Mouse (Mus musculus): ENCODE measurements around the gene Ly75.

The Ly75 gene

DNA sequence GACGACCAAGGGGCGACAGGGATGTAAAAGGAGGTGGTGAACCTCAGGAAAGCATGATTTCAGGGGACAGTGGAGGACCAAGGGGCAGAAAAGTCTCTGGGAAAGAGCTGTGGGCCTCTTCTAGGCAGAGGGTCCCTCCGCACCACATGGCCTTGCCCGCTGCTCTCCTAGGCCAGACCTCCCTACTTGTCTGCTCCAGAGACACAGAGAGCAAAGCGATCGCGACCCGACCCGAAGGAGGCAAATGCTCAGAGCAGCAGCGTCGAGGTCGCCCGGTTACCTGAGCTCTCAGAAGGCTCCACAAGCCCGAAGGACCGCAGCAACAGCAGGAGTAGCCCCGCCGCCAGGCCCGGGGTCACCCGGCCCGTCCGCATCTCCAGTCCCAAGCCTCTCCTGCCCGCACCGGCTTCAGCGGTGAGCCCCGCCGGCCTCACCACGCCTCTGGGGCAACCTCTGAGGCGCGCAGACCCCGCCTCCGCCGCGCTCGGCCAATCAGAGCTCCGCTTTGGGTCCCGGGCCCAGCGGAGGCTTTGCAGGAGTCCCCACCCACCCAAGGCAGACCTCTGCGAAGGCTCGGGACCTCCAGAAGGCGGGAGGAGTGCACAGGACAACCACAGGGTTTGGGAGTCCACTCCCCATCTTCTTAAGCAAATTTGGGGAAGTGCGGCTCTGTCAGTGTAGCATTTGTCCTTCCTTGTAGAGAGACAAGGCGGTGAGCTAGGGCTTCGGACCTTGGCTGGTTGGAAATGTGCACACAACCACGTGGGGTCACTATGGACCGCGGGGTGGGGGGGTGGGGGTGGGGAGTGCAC lies at the start of gene Ly75:
Gene Ly75 (minus strand): TSS at position 446 of the 812 bp plus-strand sequence.
- DNase-seq (ENCODE audit: low read depth) = peak; percentile 92

DNA sequence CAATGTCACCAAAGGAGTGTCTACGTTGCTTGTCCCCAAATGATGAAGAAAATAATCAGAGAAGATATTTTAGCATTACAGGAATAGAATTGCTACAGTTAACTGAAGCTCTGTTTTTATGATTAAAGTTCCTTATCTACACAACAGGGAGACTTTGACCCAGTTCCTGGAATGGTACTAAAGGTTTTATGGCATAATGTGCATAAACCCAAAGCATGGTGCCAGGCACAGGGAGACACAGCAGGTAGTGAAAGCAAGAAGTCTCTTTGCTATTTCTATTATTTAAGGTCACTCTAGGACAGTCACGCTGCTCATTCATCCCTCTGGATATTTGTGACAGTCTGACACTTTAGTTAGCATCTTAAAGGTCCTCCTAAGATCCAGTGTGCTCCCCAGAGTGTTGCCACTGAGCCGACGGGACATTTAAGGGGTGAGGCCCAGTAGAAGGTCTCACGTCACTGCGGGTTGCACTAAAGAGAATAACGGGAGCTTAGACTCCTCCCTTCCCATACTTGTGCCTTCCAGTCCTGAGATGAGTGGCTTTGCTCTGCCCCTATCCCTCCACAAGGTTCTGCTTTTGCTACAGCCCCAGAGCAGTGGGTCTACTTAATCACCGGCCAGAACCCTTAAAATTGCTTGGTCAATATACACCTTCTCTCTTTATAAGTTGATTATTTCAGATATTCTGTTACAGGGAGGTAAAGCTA lies 47.4 kb upstream of the Ly75 start:
- no peak for DNase-seq (ENCODE audit: low read depth)

DNA sequence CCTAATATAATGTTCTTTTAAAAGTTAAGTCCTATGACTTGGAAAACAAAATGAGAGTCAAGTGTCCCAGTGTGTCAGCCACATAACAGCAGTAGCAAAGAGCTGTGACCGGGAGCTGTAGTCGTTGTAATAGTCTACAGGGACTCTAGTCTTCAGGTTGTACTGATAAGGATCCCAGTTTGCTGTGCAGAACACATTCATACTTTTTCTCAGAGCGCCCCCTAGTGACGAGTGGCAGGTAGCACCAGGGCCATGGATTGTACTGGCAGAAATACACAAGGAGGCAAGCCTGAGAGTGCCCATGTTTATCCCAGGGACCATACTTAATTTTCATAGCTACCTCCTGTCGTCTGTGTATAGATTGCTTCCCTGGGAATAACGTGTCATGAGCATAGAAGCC lies 35.0 kb upstream of the Ly75 start:
- DNase-seq (ENCODE audit: low read depth) = peak; percentile 87

DNA sequence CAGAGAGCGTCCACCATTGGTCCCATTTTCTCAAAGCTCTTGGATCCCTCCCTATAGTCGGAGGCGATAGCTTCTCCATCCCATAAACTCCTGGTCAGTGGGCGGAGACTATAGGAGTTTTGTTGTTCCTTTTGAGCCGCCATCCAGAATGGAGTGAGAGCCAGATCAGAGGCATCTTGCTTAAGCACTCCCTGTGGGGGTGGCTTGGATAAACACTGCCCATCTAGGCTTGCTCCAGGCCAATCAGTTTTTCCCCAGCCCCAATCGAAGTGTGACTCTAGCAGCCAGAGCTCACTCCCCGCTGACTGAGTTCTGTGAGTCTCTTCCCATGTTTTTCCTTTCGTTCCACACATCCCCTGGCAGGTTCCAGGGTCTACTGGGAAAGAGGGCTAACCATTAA lies 31.2 kb upstream of the Ly75 start:
- DNase-seq (ENCODE audit: low read depth) = no peak

DNA sequence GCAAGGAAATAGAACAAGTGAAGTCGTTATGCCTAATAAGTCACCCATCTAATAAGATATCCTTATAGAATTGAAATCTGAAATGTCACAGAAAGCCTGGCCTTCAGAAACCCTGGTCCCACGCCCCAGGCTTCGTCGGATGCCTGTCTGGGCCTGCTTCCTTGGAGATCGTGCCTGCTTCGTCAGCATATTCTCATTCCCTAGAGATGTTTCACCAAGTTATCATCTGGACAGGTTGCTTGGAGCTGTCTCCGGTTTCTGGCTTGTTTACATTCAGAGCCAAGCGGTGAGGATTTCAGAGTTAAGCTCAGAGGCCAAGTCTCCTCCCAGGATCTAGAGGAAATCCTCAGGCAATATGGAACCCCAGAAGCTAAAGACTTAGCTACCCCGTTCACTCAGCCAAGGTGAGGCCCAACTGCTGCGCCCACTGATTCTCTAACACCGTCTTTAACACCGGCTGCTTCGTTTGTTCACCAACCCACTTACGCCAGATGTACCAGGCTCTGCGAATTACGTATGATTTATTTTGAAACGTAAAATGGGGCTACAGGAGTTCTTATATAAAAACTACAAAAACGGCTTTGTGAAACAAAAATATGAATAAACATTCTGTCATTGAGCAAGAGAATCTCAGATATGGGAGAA lies 30.0 kb upstream of the Ly75 start:
- no peak for DNase-seq (ENCODE audit: low read depth)

DNA sequence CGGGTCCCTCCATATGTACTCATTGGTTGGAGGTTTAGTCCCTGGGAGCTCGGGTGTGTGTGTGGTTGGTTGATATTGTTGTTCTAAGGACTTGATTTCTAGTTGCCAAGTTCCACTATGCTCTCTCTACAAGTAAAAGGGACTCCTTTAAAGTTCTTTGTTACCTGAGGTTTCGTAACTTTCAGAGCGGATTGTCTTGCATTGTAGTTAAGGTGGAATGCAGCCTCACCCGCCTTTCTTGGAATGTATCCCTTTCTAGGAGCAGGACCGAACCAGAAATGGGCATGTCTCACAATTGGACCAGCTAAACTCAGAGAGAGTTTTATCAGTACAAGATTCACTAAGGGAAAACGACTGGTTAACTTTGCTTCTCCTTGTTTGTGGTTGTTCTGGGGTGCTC lies 28.1 kb upstream of the Ly75 start:
- DNase-seq (ENCODE audit: low read depth) = no peak

DNA sequence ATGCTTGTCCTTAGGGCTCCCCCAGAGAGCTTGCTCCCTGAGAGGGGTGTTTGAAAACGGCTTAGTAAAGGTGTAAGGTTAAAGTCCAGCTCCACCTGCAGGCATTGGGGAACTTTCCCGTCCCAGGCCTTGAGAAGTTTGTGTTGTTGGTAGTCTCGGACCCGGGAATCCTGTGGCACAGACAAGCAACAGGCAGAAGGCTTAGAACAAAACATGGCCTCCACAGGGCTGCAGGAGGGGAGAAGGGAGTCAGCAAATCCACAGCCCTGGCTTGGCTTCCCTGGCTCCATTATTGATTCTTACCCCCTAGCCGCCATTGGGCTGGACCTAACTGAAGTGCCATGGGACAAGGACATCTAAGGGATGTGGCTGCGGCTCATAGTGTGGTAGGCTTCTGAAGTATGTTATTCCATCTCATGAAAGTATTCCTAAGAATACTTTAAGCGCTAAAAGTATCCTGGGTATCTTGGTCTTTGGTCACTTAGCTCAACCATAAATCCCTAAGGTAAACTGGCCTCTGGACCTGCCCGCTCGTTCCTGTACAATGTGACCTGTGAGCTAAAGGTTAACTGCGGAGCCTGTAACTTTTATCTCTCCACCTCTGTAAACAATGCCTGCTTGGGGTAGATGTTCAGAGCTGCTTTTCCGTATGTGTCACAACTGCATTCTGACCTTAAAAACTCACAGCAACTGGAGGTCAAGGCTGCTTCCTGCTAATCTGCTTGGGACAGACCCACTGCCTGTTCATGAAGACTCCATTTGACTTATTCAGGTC lies 27.1 kb upstream of the Ly75 start:
- no peak for DNase-seq (ENCODE audit: low read depth)

DNA sequence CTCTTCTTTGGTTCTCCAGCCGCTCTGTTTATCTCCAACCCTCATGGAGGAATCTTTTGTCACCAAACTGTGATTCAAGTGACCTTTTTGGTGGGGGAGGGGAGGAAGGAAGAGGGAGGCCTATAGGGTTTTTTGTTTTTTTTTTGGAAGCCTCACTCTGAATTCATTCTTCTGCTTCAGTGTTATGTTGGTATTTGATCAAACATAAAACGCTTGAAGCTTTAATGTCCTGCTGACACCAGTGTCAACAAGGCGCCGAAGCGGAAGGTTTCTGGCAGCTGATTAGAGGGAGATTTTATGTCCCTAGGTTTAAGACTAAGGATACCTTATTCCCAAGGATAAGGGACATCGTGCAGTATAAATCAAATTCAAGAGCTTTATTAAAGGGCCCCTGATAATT lies 26.1 kb upstream of the Ly75 start:
- no peak for DNase-seq (ENCODE audit: low read depth)

DNA sequence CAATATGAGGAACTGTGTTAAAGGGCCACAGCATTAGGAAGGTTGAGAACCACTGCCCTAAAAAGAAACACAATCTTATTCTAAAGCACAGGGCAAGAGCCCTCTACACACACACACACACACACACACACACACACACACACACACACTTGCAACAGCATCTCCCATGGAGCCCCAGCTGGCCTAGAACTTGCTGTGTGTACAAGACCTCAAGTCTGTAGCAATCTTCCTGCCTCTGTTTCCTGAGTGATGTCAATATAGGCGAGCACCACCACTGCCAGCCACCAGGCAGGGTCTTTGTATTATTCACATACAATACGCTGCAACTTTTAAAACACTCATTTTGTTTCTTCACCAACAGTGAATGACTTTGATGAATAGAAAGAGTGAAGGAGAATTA lies 24.3 kb upstream of the Ly75 start:
- DNase-seq (ENCODE audit: low read depth) = no peak

DNA sequence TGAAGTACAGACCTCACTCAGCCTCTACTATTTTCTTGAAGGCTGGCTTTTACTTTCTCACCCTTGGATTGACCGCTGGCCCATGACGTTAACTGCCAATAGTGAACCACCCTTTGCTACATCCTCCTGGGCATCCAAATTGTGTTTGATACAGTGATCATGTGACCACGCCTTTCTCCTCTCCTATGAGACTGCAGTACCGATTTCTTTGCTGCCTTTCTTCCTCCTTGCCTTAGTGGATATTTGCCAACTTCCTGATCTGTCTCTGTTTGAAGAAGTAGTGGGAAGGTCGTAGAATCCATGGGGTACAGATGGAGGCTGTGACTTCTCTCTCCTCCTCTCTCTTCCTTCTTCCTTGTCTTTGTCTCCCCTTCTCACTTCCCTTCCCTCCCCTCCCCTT lies 22.3 kb upstream of the Ly75 start:
- no peak for DNase-seq (ENCODE audit: low read depth)

DNA sequence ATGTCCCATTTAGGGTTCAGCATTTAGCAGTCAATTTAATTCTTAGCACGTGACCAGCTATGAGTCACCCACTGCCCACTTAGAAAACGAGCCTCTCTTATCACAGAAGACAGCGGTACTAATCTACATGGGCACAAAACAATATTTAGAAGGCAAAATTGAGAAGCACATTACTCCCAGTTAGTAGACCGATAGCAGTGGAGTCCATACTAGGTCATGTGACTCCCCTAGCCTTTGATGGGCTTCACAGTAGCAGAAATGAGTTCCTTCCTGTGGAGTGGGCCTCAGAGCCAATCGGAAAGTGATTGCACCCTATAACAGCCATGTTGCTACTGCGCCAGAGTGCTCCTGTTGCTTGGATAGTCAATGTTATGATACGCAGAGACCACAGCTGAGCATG lies 21.7 kb upstream of the Ly75 start:
- DNase-seq (ENCODE audit: low read depth) = no peak

DNA sequence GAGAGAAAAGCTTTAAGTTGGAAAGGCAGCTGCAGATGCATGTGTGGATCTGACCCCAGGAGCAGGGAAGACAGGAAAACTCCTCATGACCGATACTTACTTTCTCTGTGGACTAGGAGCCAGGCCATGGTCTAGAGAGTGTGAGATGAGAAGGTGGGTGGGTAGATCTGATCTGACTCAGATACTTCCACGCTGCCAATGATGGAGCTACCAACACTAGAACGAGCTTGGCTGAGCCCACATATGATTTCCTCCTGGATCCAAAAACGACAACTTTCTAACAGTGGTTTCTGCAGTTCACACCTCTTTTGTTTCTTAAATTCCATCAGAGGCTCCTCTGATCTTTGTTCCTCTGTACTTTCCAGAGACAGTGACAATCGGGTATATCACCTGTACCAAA lies 18.6 kb upstream of the Ly75 start:
- DNase-seq (ENCODE audit: low read depth) = no peak

DNA sequence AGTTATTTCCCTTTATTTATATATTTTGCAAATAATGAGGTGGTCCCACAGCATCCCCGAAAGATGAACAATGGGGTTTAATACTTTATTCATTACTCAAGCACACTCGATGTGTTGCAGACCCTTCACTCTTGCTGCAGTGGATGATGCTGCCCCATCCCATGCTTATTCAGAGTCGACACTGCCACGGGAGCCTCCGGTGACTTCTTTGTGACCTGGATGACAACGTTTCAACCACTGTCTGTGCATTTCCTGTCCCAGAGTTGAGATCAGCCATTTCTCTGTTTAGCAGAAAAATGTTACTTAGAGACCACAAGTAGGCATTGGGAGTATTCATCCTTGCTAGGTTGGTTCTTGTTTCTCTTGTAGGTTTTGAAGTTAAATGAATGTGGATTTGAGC lies 10.7 kb upstream of the Ly75 start:
- no peak for DNase-seq (ENCODE audit: low read depth)

DNA sequence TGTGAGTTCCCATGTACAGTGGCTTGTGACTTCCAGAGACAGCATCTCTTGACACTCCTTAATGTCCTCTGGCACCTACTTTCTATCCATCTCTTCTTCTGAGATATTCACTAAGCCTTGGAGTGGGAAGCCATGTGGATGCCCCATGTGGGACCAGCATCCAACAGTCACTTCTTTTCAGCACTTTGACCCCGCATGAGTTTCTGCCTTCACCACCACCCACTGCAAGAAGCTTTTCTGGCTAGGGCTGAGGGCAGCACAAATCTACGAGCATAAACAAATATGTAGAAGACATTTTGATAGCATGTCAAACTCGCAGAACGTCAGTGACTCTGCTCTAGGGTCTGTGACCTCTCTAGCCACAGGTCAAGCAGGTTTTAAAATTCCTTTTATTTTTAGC lies 9.2 kb upstream of the Ly75 start:
- no peak for DNase-seq (ENCODE audit: low read depth)

DNA sequence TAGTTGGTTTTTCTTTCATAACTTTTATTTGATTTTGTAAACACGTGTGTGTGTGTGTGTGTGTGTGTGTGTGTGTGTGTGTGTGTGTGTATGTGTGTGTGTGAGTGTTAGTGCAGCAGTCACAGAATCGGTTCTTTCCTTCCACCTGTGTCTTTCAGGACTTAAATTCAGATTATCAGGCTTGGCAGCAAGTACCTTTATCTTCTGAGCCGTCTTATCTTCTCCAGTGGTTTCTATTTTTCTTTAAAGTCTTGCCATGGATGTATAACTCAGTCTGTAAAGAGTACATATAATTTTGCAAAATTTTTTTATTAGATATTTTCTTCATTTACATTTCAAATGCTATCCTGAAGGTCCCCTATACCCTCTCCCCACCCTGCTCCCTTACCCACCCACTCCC lies 4.3 kb upstream of the Ly75 start:
- DNase-seq (ENCODE audit: low read depth) = no peak

DNA sequence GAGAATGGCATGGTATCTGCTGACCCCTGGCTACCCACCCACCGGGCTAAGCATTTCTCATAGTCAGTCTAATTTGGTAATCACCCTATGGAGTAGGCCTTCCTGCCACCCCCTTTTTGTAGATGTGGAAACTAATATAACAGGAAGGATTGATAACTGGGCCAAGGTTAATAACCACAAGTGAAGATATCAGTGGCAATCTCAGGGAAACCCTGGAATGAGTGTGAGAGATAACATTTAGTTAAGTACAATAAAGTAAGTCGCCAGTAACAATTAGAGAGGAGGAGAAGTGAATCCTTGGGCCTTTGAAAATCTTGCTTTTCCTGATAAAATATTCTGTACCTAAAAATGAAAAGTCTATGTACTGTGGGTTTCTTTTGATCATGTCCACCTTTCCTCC lies 3.7 kb upstream of the Ly75 start:
- no peak for DNase-seq (ENCODE audit: low read depth)

DNA sequence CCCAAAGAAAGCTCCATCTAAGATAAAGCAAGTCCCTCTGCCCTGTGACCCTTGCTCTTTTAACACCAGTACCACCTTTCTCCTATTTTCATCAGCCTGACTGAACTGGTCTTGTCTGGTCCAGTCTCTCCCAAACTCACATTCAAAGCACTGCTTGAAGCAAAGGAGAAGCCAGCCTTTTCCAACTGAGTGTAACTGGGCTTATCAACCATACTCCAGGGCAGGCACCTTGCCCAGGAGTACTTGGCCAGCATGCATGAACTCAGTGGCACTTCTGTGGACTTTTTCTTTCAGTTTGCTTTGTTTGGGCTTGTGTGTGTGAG lies 1.6 kb upstream of the Ly75 start:
- peak; percentile 61 for DNase-seq (ENCODE audit: low read depth)

DNA sequence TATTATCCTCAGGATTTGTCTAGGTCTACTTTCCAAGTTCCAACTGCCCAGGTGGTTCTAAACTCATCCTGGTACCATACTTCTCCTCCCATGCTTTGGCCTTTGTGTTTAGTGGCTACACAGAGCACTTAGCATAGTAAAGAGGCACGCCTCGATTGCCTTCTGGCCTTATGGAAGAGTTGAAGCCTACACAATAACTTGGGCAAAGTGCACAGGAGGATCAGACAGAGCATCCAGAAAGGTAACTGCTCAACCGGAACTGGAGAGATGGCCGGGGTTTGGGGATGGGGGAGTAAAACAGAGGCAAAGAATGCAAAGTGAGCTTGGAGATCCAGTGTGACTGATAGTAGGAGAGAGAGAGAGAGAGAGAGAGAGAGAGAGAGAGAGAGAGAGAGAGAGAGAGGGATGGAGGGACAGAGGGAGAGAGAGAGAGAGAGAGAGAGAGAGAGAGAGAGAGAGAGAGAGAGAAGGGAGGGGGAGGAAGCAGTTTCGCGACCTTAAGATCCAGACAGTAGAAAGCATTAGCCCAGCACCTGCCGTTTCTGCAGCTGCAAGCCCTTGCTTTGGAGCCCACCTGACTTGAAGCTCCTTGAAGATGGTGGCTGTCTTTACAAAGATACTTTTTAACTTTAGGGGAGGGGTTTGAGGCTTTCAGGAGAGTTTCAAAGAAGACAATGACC lies 1.1 kb upstream of the Ly75 start:
- no peak for DNase-seq (ENCODE audit: low read depth)

DNA sequence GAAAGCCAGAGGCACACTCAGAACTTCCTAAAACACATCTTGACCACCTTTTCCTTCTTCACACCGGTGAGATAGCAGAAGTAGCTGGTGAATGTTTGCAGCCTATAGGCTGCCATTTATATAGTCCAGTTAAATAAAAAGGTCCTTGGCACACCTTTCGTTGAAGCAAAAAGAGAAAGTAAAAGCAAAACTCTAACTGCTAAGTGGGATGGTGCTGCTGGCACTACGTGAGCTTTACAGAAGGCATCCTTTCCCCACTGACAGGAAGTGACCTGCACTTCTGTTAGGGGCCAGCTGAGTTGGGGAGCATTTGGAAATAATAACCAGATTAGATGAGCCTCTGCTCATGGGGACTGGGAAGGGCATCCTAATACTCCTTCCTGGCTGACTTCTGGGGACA lies 757 bp downstream of the Ly75 start:
- DNase-seq (ENCODE audit: low read depth) = peak; percentile 14

DNA sequence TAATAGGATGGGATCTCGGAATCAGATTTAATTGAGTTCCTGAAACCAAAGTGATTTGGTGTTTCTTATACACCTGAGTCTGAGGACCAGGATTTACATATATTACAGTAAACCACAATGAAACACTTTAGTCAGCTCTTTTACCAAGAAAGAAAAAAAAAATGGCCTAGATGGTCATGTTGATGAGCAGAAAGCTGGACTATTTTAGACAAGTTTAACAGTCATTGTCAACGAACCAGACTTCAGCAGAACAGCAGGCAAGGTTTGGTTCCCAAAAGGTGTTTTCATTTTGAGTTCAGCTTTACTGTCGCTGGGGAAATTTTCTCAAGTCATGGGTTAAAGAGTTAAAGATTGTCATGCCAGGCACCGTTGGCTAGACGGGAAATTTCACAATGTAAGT lies 5.8 kb downstream of the Ly75 start:
- no peak for DNase-seq (ENCODE audit: low read depth)

DNA sequence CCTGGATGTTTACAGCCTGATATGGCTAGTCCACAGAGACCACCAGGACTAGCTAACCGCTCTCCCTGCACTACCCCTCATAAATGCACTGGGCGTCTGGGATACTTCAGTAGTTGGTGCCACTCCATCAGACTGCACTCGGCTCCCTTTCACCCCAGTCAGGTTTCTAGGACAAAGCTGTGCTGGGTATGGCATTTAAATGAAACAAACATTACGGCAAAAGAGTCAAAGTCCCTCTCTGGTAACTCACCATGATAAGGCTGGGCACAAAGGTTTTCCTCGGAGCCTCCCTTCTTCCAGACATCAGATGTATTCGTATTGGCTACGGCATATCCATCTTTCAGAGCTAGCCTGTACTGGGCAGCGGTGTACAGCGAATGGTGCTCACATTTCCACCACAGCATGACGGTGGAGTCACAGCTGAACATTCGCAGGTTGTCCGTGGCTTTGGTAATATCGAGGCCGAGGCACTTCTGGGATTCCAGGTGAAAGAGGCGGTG lies 7.4 kb downstream of the Ly75 start:
- no peak for DNase-seq (ENCODE audit: low read depth)

DNA sequence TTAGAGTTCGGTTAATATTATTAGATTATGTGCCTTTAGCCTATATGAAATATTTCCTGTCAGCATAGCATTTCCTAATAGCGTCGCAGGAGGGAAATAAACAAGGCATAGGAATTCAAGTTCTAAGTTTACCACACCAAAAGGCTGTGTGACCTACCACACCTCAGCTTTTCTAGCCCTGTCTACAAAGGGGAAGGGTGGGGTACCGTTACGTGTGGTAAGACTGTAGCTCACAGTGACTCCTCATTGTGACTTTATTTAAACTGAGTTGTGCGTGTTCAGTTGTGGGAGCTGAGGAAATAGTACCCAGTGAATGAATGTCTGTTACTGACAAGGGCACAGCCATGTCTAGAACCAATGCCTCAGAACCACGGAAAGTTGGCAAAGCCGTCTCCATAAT lies 8.0 kb downstream of the Ly75 start:
- DNase-seq (ENCODE audit: low read depth) = no peak
